Mouse (Mus musculus) B cell, adult 2 months (primary cell): ENCODE measurements around the gene Casp7.

Experiments
- DNase-seq, 2 experiments: peaks; one replicate each; pipeline ENCODE4 v3.0.0; 2022

Gene Casp7

GRCm38 (mm10) chr19:56474869-56475550 lies 78.1 kb downstream of the Casp7 start:
- DNase-seq: peak; percentile 7 to 15

GRCm38 (mm10) chr19:56476546-56476945 lies 79.6 kb downstream of the Casp7 start:
- DNase-seq: no peak

- DNase-seq: no peak
Observed at GRCm38 (mm10) chr19:56477253-56477652, 80.3 kb downstream of the Casp7 start.

GRCm38 (mm10) chr19:56477832-56478231 lies 80.9 kb downstream of the Casp7 start:
- DNase-seq: no peak

- DNase-seq: no peak
Observed at GRCm38 (mm10) chr19:56484630-56485375, 87.9 kb downstream of the Casp7 start.

GRCm38 (mm10) chr19:56485376-56486271 lies 88.7 kb downstream of the Casp7 start:
- DNase-seq: no peak

GRCm38 (mm10) chr19:56486926-56487325 lies 90.0 kb downstream of the Casp7 start:
- DNase-seq: no peak

GRCm38 (mm10) chr19:56487339-56487738 lies 90.4 kb downstream of the Casp7 start:
- no peak for DNase-seq

GRCm38 (mm10) chr19:56489601-56490000 lies 92.7 kb downstream of the Casp7 start:
- DNase-seq: no peak
